Mouse (Mus musculus): ENCODE data around the gene Tmprss7. TPM values are rescaled to one million over a fixed set of nuclear protein-coding genes. Genes with fewer than 3 reads are reported as not detected.

Tmprss7 gene
- polyA plus RNA-seq, 1 experiment = not detected

DNA sequence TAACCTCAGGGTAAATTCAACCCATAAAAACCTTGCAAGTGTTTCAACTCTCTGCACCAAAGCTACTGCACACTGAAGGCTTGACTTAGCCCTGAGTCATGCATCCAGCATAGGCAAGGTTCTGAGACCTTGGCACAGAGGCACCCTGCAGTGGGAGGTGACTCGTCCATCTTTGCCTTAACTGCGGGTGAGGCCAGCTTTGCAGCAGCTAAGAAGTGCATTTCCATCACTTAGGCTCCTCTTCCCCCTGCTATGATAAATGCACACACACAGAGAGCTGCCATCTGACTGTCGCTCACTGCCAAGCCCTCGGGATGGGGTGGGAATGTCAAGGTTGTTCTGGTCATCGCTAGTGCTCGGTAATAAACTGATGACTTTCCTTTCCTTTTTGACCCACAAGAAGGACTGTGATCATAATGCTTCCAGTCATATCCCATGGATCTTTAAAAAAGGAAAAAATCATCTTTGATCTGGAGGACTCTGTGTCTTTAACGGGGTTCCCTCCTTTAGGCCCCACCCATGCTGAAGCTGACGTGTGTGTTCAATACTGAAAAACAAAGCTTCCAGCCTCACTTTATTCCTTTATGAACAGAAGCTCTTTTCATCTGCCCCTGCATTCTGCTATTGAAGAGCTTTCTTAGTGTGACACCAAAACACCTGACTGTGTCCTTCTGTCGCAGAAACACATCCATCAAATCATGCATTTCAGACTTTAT lies 2.1 kb upstream of the Tmprss7 start:
- no peak overlapping the region for H3K4me3 ChIP-seq (ENCODE audit: low read depth, low read length)

DNA sequence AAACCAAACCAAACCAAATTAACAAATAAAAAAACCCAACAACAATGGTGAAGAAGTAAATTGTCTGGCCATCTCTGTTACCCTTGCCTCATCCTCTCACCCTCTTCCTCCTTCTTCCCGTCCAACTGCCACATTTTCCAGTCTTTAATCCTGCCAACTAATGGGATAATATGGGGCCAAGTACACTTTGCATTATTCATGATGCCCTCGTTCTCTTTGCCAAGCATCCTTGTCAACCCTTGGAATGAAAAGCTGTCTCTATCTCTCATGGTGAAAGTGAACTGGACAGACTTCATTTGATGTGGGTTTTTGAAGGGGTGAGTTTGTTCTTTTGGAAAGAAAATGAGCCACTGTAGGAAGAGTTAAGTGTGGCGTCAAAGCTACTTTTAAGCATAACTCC lies 607 bp downstream of the Tmprss7 start:
- no peaks in the 10 kb centered on the region for H3K4me1 ChIP-seq (ENCODE audit: control insufficient read depth, insufficient read depth, low read length)
- H3K27me3 ChIP-seq (ENCODE audit: control insufficient read depth, insufficient read depth, low read length, poor library complexity, severe bottlenecking) = no peaks in the 10 kb centered on the region
- H3K27ac ChIP-seq (ENCODE audit: insufficient read depth, low read length) = no peak overlapping the region
- no peaks in the 10 kb centered on the region for H3K9me3 ChIP-seq (replicated peaks; ENCODE audit: control insufficient read depth, insufficient read depth, low read length, poor library complexity, severe bottlenecking)
- no peak overlapping the region for H3K4me3 ChIP-seq (ENCODE audit: low read depth, low read length)
- TF ChIP-seq POLR2A (IDR thresholded peaks at IDR 0.05; ENCODE audit: insufficient read depth, low read length) (no peak), EP300 (IDR thresholded peaks at IDR 0.05; ENCODE audit: insufficient read depth, low read depth, low read length) (no peak), CTCF (IDR thresholded peaks at IDR 0.05; ENCODE audit: low read depth, low read length) (no peak)
- no peak overlapping the region for H3K9ac ChIP-seq (ENCODE audit: low read depth, poor library complexity, severe bottlenecking)
- H3K36me3 ChIP-seq (ENCODE audit: control insufficient read depth, insufficient read depth, low read length, poor library complexity, severe bottlenecking) = no peaks in the 10 kb centered on the region

More for the DNA sequence above, 2.1 kb upstream of the Tmprss7 start:
- no peaks in the 10 kb centered on the region for H3K9me3 ChIP-seq (replicated peaks; ENCODE audit: control insufficient read depth, insufficient read depth, low read length, poor library complexity, severe bottlenecking)
- H3K36me3 ChIP-seq (ENCODE audit: control insufficient read depth, insufficient read depth, low read length, poor library complexity, severe bottlenecking) = no peaks in the 10 kb centered on the region
- no peak overlapping the region for H3K9ac ChIP-seq (ENCODE audit: low read depth, poor library complexity, severe bottlenecking)
- H3K4me1 ChIP-seq (ENCODE audit: control insufficient read depth, insufficient read depth, low read length) = no peaks in the 10 kb centered on the region
- H3K27ac ChIP-seq (ENCODE audit: insufficient read depth, low read length) = no peak overlapping the region
- H3K27me3 ChIP-seq (ENCODE audit: control insufficient read depth, insufficient read depth, low read length, poor library complexity, severe bottlenecking) = no peaks in the 10 kb centered on the region
- TF ChIP-seq POLR2A (IDR thresholded peaks at IDR 0.05; ENCODE audit: insufficient read depth, low read length) = no peak
- TF ChIP-seq CTCF (IDR thresholded peaks at IDR 0.05; ENCODE audit: low read depth, low read length) = no peak
- no peak for TF ChIP-seq EP300 (IDR thresholded peaks at IDR 0.05; ENCODE audit: insufficient read depth, low read depth, low read length)

DNA sequence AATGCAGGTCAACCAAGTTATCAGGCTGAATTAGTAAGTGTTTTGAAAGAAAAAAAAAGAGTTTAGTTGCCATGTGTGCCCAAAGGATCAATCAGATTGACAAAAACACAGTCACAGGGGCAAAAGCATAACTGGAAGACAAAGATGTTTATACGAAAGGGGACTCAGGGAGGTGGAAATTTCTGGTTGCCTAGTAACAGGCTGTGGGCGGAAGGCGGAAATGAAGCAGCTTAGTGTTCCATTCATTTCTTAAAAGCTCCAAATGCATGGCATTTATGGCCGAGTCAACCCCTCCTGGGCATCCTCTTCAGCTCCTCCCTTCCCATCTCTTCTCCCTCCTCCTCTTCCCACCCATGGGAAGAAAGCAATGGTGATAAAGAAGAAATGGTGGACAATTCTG lies 3.3 kb downstream of the Tmprss7 start:
- no peak overlapping the region for H3K4me3 ChIP-seq (ENCODE audit: low read depth, low read length)
- H3K4me1 ChIP-seq (ENCODE audit: control insufficient read depth, insufficient read depth, low read length) = no peaks in the 10 kb centered on the region
- no peaks in the 10 kb centered on the region for H3K9me3 ChIP-seq (replicated peaks; ENCODE audit: control insufficient read depth, insufficient read depth, low read length, poor library complexity, severe bottlenecking)
- no peak overlapping the region for H3K9ac ChIP-seq (ENCODE audit: low read depth, poor library complexity, severe bottlenecking)
- no peaks in the 10 kb centered on the region for H3K36me3 ChIP-seq (ENCODE audit: control insufficient read depth, insufficient read depth, low read length, poor library complexity, severe bottlenecking)
- H3K27me3 ChIP-seq (ENCODE audit: control insufficient read depth, insufficient read depth, low read length, poor library complexity, severe bottlenecking) = no peaks in the 10 kb centered on the region
- TF ChIP-seq CTCF (IDR thresholded peaks at IDR 0.05; ENCODE audit: low read depth, low read length) (no peak), EP300 (IDR thresholded peaks at IDR 0.05; ENCODE audit: insufficient read depth, low read depth, low read length) (no peak), POLR2A (IDR thresholded peaks at IDR 0.05; ENCODE audit: insufficient read depth, low read length) (no peak)
- no peak overlapping the region for H3K27ac ChIP-seq (ENCODE audit: insufficient read depth, low read length)

DNA sequence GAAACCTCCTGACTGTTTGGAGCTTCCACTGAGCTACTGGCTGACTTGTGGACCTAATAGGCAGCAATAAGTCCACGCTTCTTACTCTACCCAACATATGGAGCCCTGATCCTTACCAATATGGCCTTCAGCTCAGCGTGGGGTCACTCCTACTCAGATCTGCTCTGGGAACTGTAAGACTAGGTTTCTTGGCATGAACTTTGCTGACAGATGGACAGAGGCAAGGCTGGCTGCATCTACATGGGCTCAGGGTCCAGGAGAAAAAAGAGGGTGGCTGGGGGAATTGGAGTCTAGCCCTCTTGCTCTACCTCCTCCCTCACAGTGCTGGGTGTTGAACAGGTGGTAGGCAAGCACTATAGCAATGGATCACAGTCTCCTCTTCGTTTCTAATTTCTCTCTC lies 6.6 kb downstream of the Tmprss7 start:
- H3K4me1 ChIP-seq (ENCODE audit: control insufficient read depth, insufficient read depth, low read length) = no peaks in the 10 kb centered on the region
- TF ChIP-seq EP300 (IDR thresholded peaks at IDR 0.05; ENCODE audit: insufficient read depth, low read depth, low read length) = no peak
- no peak for TF ChIP-seq POLR2A (IDR thresholded peaks at IDR 0.05; ENCODE audit: insufficient read depth, low read length)
- no peak for TF ChIP-seq CTCF (IDR thresholded peaks at IDR 0.05; ENCODE audit: low read depth, low read length)
- H3K9me3 ChIP-seq (replicated peaks; ENCODE audit: control insufficient read depth, insufficient read depth, low read length, poor library complexity, severe bottlenecking) = no peaks in the 10 kb centered on the region
- H3K9ac ChIP-seq (ENCODE audit: low read depth, poor library complexity, severe bottlenecking) = no peak overlapping the region
- H3K27me3 ChIP-seq (ENCODE audit: control insufficient read depth, insufficient read depth, low read length, poor library complexity, severe bottlenecking) = no peaks in the 10 kb centered on the region
- H3K4me3 ChIP-seq (ENCODE audit: low read depth, low read length) = no peak overlapping the region
- no peak overlapping the region for H3K27ac ChIP-seq (ENCODE audit: insufficient read depth, low read length)
- no peaks in the 10 kb centered on the region for H3K36me3 ChIP-seq (ENCODE audit: control insufficient read depth, insufficient read depth, low read length, poor library complexity, severe bottlenecking)

DNA sequence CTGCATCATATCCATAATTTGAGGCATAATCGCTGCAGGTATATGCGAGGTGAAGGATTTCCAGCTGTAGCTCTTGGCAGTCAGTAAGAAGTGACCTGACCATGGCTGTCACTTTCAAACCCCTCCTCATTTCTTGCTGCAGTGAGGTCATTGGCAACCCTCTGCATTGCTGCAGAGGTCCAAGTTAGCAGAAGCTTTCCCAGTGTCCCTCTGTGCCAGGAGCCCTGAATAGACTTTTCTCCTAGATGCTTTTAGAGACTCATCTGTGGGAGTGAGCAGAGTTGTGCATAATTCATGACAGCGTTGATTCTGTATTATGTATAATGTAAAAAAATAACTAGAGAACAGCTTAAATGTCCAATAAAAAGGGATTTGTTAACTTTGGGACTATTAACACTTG lies 8.2 kb downstream of the Tmprss7 start:
- Histone ChIP-seq H3K9me3 (replicated peaks; ENCODE audit: control insufficient read depth, insufficient read depth, low read length, poor library complexity, severe bottlenecking) (no peaks in the 10 kb centered on the region), H3K36me3 (ENCODE audit: control insufficient read depth, insufficient read depth, low read length, poor library complexity, severe bottlenecking) (no peaks in the 10 kb centered on the region), H3K27me3 (ENCODE audit: control insufficient read depth, insufficient read depth, low read length, poor library complexity, severe bottlenecking) (no peaks in the 10 kb centered on the region), H3K4me3 (ENCODE audit: low read depth, low read length) (no peak overlapping the region), H3K27ac (ENCODE audit: insufficient read depth, low read length) (no peak overlapping the region), H3K9ac (ENCODE audit: low read depth, poor library complexity, severe bottlenecking) (no peak overlapping the region), H3K4me1 (ENCODE audit: control insufficient read depth, insufficient read depth, low read length) (no peaks in the 10 kb centered on the region)
- TF ChIP-seq EP300 (IDR thresholded peaks at IDR 0.05; ENCODE audit: insufficient read depth, low read depth, low read length) = no peak
- TF ChIP-seq CTCF (IDR thresholded peaks at IDR 0.05; ENCODE audit: low read depth, low read length) = no peak
- TF ChIP-seq POLR2A (IDR thresholded peaks at IDR 0.05; ENCODE audit: insufficient read depth, low read length) = no peak

DNA sequence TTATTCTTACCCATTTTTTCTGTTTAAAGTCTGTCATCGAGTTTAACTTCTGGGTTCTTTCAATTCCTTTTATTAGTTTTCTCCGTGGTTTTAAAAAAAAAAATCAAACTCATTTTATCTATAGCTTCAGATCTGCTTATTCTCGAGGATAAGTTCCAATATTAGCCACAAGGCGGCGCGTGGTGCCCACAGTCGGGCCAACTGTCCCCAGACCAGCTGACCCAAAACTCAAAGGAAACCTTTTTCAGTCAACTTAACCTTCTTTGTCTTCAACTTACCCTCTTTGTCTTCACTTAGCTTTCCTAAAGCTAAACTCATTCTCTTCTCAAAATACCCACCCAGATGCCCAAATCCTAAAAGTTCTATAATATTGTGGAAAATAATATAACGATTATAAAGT lies 8.6 kb downstream of the Tmprss7 start:
- no peak for TF ChIP-seq POLR2A (IDR thresholded peaks at IDR 0.05; ENCODE audit: insufficient read depth, low read length)
- peak; percentile 70 for TF ChIP-seq CTCF (IDR thresholded peaks at IDR 0.05; ENCODE audit: low read depth, low read length)
- no peak for TF ChIP-seq EP300 (IDR thresholded peaks at IDR 0.05; ENCODE audit: insufficient read depth, low read depth, low read length)
- Histone ChIP-seq H3K9ac (ENCODE audit: low read depth, poor library complexity, severe bottlenecking) (no peak overlapping the region), H3K4me1 (ENCODE audit: control insufficient read depth, insufficient read depth, low read length) (no peaks in the 10 kb centered on the region), H3K36me3 (ENCODE audit: control insufficient read depth, insufficient read depth, low read length, poor library complexity, severe bottlenecking) (no peaks in the 10 kb centered on the region), H3K9me3 (replicated peaks; ENCODE audit: control insufficient read depth, insufficient read depth, low read length, poor library complexity, severe bottlenecking) (no peaks in the 10 kb centered on the region), H3K27ac (ENCODE audit: insufficient read depth, low read length) (no peak overlapping the region), H3K4me3 (ENCODE audit: low read depth, low read length) (no peak overlapping the region), H3K27me3 (ENCODE audit: control insufficient read depth, insufficient read depth, low read length, poor library complexity, severe bottlenecking) (no peaks in the 10 kb centered on the region)
